Comparison of ENCODE assay signal across 8 mouse cellular contexts in the genomic region with DNA sequence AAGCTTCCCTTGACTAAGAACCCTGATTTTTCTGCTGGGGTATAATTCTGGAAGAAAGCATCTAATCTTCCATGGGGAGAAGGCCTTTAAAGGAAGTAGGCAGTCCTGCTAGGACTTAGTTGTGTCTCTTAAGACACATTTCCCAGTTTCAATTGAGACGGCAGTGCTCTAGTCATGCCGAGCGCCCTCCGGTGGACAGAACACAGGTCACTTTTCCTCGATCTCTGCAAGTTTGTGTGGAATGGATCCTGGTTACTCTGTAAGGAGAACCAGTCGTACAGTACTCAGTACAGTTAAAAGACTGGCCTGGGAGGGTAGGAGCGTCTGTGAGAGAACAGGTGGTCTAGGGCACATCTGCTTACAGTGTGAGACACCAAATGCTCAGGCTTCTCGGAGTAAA. TPM values are rescaled to one million over a fixed set of nuclear protein-coding genes. Genes with fewer than 3 reads are reported as not detected.
DNase-seq lines count a peak whose midpoint lies in the region; ATAC-seq and TF ChIP-seq lines count a peak whose summit lies in the region.

No protein-coding gene starts in this region.

- H3K4me3 ChIP-seq in erythroblast, embryonic 14.5 days (replicated peaks) = peak overlapping the region; percentile 85
- H3K4me3 ChIP-seq in heart, embryonic 13.5 days = peak overlapping the region; percentile 98
- peak overlapping the region; percentile 38 for H3K4me3 ChIP-seq in lung, adult 2 months (replicated peaks; ENCODE audit: extremely low read depth, low read depth, low read length)
- no peak overlapping the region for H3K4me3 ChIP-seq in olfactory bulb, adult 2 months (ENCODE audit: insufficient read depth, low read depth, low read length)

- peaks cover 56% of the 10 kb centered on the region for H3K36me3 ChIP-seq in erythroblast, embryonic 14.5 days (ENCODE audit: control insufficient read depth)
- peaks cover 27% of the 10 kb centered on the region for H3K36me3 ChIP-seq in heart, embryonic 13.5 days

- peak; percentile 83 for TF ChIP-seq CTCF in brain, embryonic 14.5 days (IDR thresholded peaks at IDR 0.05; ENCODE audit: borderline replicate concordance, extremely low read depth, insufficient read depth, insufficient read length)
- TF ChIP-seq CTCF in lung, adult 2 months (IDR thresholded peaks at IDR 0.05; ENCODE audit: insufficient read depth, low read length) = peak; percentile 73
- TF ChIP-seq CTCF in olfactory bulb, adult 2 months (IDR thresholded peaks at IDR 0.05; ENCODE audit: insufficient read depth, low read depth, low read length) = peak; percentile 58; the same call in 1 of the 2 replicates

- 23% methylated on average over 8 of the region's 8 CpGs for WGBS in heart, embryonic 13.5 days
- WGBS in lung, adult 2 months = 7% methylated on average over 8 of the region's 8 CpGs
- 6% methylated on average over 8 of the region's 8 CpGs for WGBS in olfactory bulb, adult 2 months

- H3K4me2 ChIP-seq in heart, embryonic 13.5 days = peak overlapping the region; percentile 98

- peak overlapping the region; percentile 99 for H3K9ac ChIP-seq in heart, embryonic 13.5 days

- no peak for TF ChIP-seq POLR2A in brain, embryonic 14.5 days (IDR thresholded peaks at IDR 0.05; ENCODE audit: borderline replicate concordance, extremely low read depth, insufficient read depth, insufficient read length, poor library complexity, severe bottlenecking)
- TF ChIP-seq POLR2A in lung, adult 2 months (IDR thresholded peaks at IDR 0.05; ENCODE audit: borderline replicate concordance, extremely low read depth, low read depth, low read length) = no peak
- no peak for TF ChIP-seq POLR2A in olfactory bulb, adult 2 months (IDR thresholded peaks at IDR 0.05; ENCODE audit: insufficient read depth, low read depth, low read length)

- peaks cover 48% of the 10 kb centered on the region for H3K4me1 ChIP-seq in erythroblast, embryonic 14.5 days (ENCODE audit: control insufficient read depth)
- peaks cover 69% of the 10 kb centered on the region for H3K4me1 ChIP-seq in heart, embryonic 13.5 days
- H3K4me1 ChIP-seq in lung, adult 2 months (ENCODE audit: control insufficient read depth, insufficient read depth, low read length) = peaks cover 48% of the 10 kb centered on the region
- H3K4me1 ChIP-seq in olfactory bulb, adult 2 months (ENCODE audit: control insufficient read depth, insufficient read depth, low read length) = peaks cover 16% of the 10 kb centered on the region

- no peaks in the 10 kb centered on the region for H3K9me3 ChIP-seq in erythroblast, embryonic 14.5 days (ENCODE audit: control insufficient read depth, low read length)
- no peaks in the 10 kb centered on the region for H3K9me3 ChIP-seq in heart, embryonic 13.5 days

- peak; percentile 72 for DNase-seq in MN1 (ENCODE audit: low spot score)
- peak; percentile 83 for DNase-seq in brain, embryonic 14.5 days (ENCODE audit: low read depth)
- DNase-seq in kidney, postnatal 10 days = peak; percentile 81
- peak; percentile 68 for DNase-seq in lung, adult 2 months
- no peak for DNase-seq in T-cell, adult 2 months (ENCODE audit: low spot score)

- H3K27ac ChIP-seq in heart, embryonic 13.5 days (replicated peaks) = no peak overlapping the region; the same call in 1 of the 2 replicates
- H3K27ac ChIP-seq in olfactory bulb, adult 2 months (ENCODE audit: insufficient read depth, low read depth, low read length) = no peak overlapping the region

- ATAC-seq in heart, embryonic 13.5 days (ENCODE audit: extremely low read depth, insufficient number of reproducible peaks, low FRiP score, low TSS enrichment) = no peak

- no peaks in the 10 kb centered on the region for H3K27me3 ChIP-seq in erythroblast, embryonic 14.5 days (ENCODE audit: control insufficient read depth)
- H3K27me3 ChIP-seq in heart, embryonic 13.5 days (replicated peaks) = no peaks in the 10 kb centered on the region

RNA-seq across cellular contexts. Expression of gene Ctnnb1, which starts 7.3 kb away (rescaled TPM):
- polyA plus RNA-seq in brain, embryonic 14.5 days (2012; rRNA removed) = 259 and 433 TPM in 2 replicates
- 0.62 and 0.87 TPM in 2 replicates for polyA plus RNA-seq in erythroblast, embryonic 14.5 days (2012)
- polyA plus RNA-seq in heart, embryonic 13.5 days (2015; fragmentation: Nextera tagmentation; extraction: Ambion mirVana) = 317 and 335 TPM in 2 replicates
- 149 and 203 TPM in 2 replicates for polyA plus RNA-seq in lung, adult 2 months (2012; rRNA removed)
- polyA plus RNA-seq in olfactory bulb, adult 2 months (2012; ENCODE audit: insufficient read depth, insufficient read length, low replicate concordance, missing spikeins) = 444 TPM in 1 of 2 replicates, not detected in the other

Comparison
In these comparisons a context has a peak if more than half of its experiments do, and no peak if none do; other contexts are left out.
1. RNA of gene Ctnnb1, which starts 7.3 kb away (polyA plus RNA-seq): 444 TPM in olfactory bulb, adult 2 months, 259 to 433 TPM in brain, embryonic 14.5 days, 317 to 335 TPM in heart, embryonic 13.5 days and 149 to 203 TPM in lung, adult 2 months; 0.62 to 0.87 TPM in erythroblast, embryonic 14.5 days; every median in the first group is over 10 times any median in the second.
2. Peak in every context shown above with its lines, with median percentiles within 50 percentile points of each other: CTCF ChIP-seq.